Mouse (Mus musculus): Measurements from ENCODE around the gene Stat6.

Gene Stat6

GRCm38 (mm10) chr10:127671276-127671675, 28.5 kb downstream of the Stat6 start:
- no peak for DNase-seq (ENCODE audit: low spot score in 2 of 2)

- DNase-seq (ENCODE audit: low spot score in 2 of 2): no peak
Measured at GRCm38 (mm10) chr10:127674046-127674655, 31.4 kb downstream of the Stat6 start.

GRCm38 (mm10) chr10:127674794-127675522, 32.2 kb downstream of the Stat6 start:
- peak; percentile 85 to 86 for DNase-seq (ENCODE audit: low spot score in 2 of 2)

GRCm38 (mm10) chr10:127675859-127676398, 33.1 kb downstream of the Stat6 start:
- no peak for DNase-seq (ENCODE audit: low spot score in 2 of 2)

GRCm38 (mm10) chr10:127676691-127677548, 34.1 kb downstream of the Stat6 start:
- peak; percentile 82 to 92 for DNase-seq (ENCODE audit: low spot score in 2 of 2)

- DNase-seq (ENCODE audit: low spot score in 2 of 2): peak in 1 of 2 experiments; percentile 53
Measured at GRCm38 (mm10) chr10:127677591-127678336, 35.0 kb downstream of the Stat6 start.

GRCm38 (mm10) chr10:127679208-127679607, 36.4 kb downstream of the Stat6 start:
- no peak for DNase-seq (ENCODE audit: low spot score in 2 of 2)

GRCm38 (mm10) chr10:127679881-127680280, 37.1 kb downstream of the Stat6 start:
- DNase-seq (ENCODE audit: low spot score in 2 of 2): no peak

- DNase-seq (ENCODE audit: low spot score in 2 of 2): no peak
Measured at GRCm38 (mm10) chr10:127682886-127683285, 40.1 kb downstream of the Stat6 start.

GRCm38 (mm10) chr10:127691053-127691452, 48.3 kb downstream of the Stat6 start:
- DNase-seq (ENCODE audit: low spot score in 2 of 2): no peak

- no peak for DNase-seq (ENCODE audit: low spot score in 2 of 2)
Measured at GRCm38 (mm10) chr10:127694636-127695035, 51.9 kb downstream of the Stat6 start.

GRCm38 (mm10) chr10:127695775-127696174, 53.0 kb downstream of the Stat6 start:
- DNase-seq (ENCODE audit: low spot score in 2 of 2): no peak

- DNase-seq (ENCODE audit: low spot score in 2 of 2): no peak
Measured at GRCm38 (mm10) chr10:127698966-127699365, 56.2 kb downstream of the Stat6 start.

- no peak for DNase-seq (ENCODE audit: low spot score in 2 of 2)
Measured at GRCm38 (mm10) chr10:127703299-127703698, 60.5 kb downstream of the Stat6 start.

GRCm38 (mm10) chr10:127704293-127704692, 61.5 kb downstream of the Stat6 start:
- no peak for DNase-seq (ENCODE audit: low spot score in 2 of 2)

- no peak for DNase-seq (ENCODE audit: low spot score in 2 of 2)
Measured at GRCm38 (mm10) chr10:127704766-127705220, 62.0 kb downstream of the Stat6 start, which contains the start of gene Myo1a. TSS of gene Myo1a (plus strand) at chr10:127705170.

- DNase-seq (ENCODE audit: low spot score in 2 of 2): no peak
Measured at GRCm38 (mm10) chr10:127705783-127706182, 63.0 kb downstream of the Stat6 start.

GRCm38 (mm10) chr10:127707721-127708120, 64.9 kb downstream of the Stat6 start:
- DNase-seq (ENCODE audit: low spot score in 2 of 2): no peak

- no peak for DNase-seq (ENCODE audit: low spot score in 2 of 2)
Measured at GRCm38 (mm10) chr10:127708850-127709370, 66.1 kb downstream of the Stat6 start.

GRCm38 (mm10) chr10:127710331-127710730, 67.5 kb downstream of the Stat6 start:
- no peak for DNase-seq (ENCODE audit: low spot score in 2 of 2)

All from urinary bladder, postnatal 36 days (tissue).